Mouse (Mus musculus): ENCODE results near the gene Zwilch. TPM values are rescaled to one million over a fixed set of nuclear protein-coding genes. Genes with fewer than 3 reads are reported as not detected.

Gene Zwilch
- polyA plus RNA-seq, 1 experiment from 2014 or later: 24.0 TPM

- H3K9ac ChIP-seq (ENCODE audit: low read length): no peak overlapping the region
- no peaks in the 10 kb centered on the region for H3K27me3 ChIP-seq (ENCODE audit: control insufficient read depth, insufficient read depth, low read length)
- H3K4me2 ChIP-seq (ENCODE audit: low read depth): no peak overlapping the region
- no peak overlapping the region for H3K4me3 ChIP-seq (ENCODE audit: low read depth, low read length)
- 88% methylated on average over 16 of the region's 16 CpGs for WGBS
- ATAC-seq (ENCODE audit: insufficient read depth, low FRiP score, low TSS enrichment) (no peak), DNase-seq (ENCODE audit: low spot score) (no peak)
- no peaks in the 10 kb centered on the region for H3K9me3 ChIP-seq (ENCODE audit: control insufficient read depth, low read length)
- no peaks in the 10 kb centered on the region for H3K36me3 ChIP-seq (ENCODE audit: control insufficient read depth, insufficient read depth, low read length)
- no peaks in the 10 kb centered on the region for H3K4me1 ChIP-seq (ENCODE audit: control insufficient read depth, insufficient read depth, low read length)
- H3K27ac ChIP-seq (ENCODE audit: low read depth, low read length): no peak overlapping the region
Measured at GRCm38 (mm10) chr9:64110502-64110901, 62.4 kb downstream of the Zwilch start.

- H3K36me3 ChIP-seq (ENCODE audit: control insufficient read depth, insufficient read depth, low read length): no peaks in the 10 kb centered on the region
- 80% methylated on average over 6 of the region's 6 CpGs for WGBS
Measured at GRCm38 (mm10) chr9:64105301-64105700, 67.6 kb downstream of the Zwilch start.

DNA sequence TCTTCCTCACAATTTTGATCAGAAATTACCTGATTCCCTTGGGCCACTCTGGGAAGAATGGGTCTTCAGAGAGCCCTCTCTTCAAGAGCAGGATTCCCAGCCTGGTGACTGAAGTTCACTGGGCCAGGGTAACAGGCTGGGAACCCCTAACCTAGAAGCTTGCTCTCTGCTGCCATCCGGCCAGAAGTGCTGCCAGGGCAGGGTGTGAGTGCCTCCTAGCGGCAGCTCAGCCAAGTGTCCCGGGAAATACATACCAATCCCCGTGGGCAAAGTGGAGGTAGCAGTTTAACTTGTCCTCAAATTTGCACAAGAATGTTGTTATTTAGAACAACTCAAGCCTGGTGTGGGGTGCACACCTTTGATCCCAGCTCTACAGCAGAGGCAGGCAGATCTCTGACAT, 72.5 kb downstream of the Zwilch start:
- 3% methylated on average over 4 of the region's 4 CpGs for WGBS
- H3K9me3 ChIP-seq (ENCODE audit: control insufficient read depth, low read length): no peaks in the 10 kb centered on the region
- H3K4me1 ChIP-seq (ENCODE audit: control insufficient read depth, insufficient read depth, low read length): no peaks in the 10 kb centered on the region
- no peak overlapping the region for H3K4me3 ChIP-seq (ENCODE audit: low read depth, low read length)
- H3K9ac ChIP-seq (ENCODE audit: low read length): no peak overlapping the region
- H3K36me3 ChIP-seq (ENCODE audit: control insufficient read depth, insufficient read depth, low read length): no peaks in the 10 kb centered on the region
- peak; percentile 79 for DNase-seq (ENCODE audit: low spot score)
- no peak for ATAC-seq (ENCODE audit: insufficient read depth, low FRiP score, low TSS enrichment)
- H3K27me3 ChIP-seq (ENCODE audit: control insufficient read depth, insufficient read depth, low read length): no peaks in the 10 kb centered on the region
- no peak overlapping the region for H3K4me2 ChIP-seq (ENCODE audit: low read depth)
- no peak overlapping the region for H3K27ac ChIP-seq (ENCODE audit: low read depth, low read length)

More at GRCm38 (mm10) chr9:64105301-64105700, 67.6 kb downstream of the Zwilch start:
- Histone ChIP-seq H3K4me3 (ENCODE audit: low read depth, low read length) (no peak overlapping the region), H3K9ac (ENCODE audit: low read length) (no peak overlapping the region), H3K9me3 (ENCODE audit: control insufficient read depth, low read length) (no peaks in the 10 kb centered on the region), H3K4me2 (ENCODE audit: low read depth) (no peak overlapping the region), H3K4me1 (ENCODE audit: control insufficient read depth, insufficient read depth, low read length) (no peaks in the 10 kb centered on the region), H3K27me3 (ENCODE audit: control insufficient read depth, insufficient read depth, low read length) (no peaks in the 10 kb centered on the region), H3K27ac (ENCODE audit: low read depth, low read length) (no peak overlapping the region)
- DNase-seq (ENCODE audit: low spot score) (no peak), ATAC-seq (ENCODE audit: insufficient read depth, low FRiP score, low TSS enrichment) (no peak)

DNA sequence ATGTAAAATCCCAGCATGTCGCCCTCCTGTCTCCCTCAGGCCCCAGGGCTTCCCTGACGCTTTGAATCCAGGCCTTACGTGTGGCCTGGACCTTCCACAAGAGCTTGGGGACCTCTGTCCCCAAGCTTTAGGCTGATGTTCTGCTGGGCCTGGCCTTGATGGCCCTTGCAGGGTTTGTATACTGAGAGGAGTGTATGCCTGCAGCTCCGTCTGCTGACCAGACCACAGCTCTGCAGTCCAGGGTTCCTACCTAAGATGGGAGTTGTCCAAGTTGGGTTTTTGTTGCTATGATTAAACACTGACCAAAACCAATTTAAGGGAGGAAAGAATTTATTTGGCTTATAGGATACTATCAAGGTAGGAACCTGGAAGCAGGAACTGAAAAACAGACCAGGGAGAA, 74.6 kb downstream of the Zwilch start:
- 61% methylated on average over 4 of the region's 4 CpGs for WGBS

DNA sequence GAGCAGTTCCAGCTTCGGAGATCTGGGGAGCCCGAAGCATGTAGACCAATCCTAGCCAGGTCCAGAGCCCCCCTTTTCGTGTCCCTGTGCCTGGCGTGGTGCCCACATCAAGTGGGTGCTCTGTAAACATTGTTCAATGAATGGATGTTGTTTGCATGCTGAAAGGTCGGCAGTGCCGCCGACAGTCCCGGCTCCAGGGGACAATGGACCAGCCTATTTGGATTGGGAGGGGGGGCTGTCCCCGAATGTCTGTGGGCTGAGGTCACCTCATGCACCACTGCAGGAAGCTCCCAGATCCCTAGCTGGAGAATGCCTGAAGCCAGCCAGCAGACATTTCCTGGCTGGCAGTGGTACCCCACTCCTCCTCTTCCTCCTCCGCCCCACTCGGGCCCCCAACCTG, 78.8 kb downstream of the Zwilch start:
- Histone ChIP-seq H3K4me1 (ENCODE audit: control insufficient read depth, insufficient read depth, low read length) (peaks cover 7% of the 10 kb centered on the region; the same call in 1 of the 2 replicates), H3K9me3 (ENCODE audit: control insufficient read depth, low read length) (no peaks in the 10 kb centered on the region), H3K4me2 (ENCODE audit: low read depth) (no peak overlapping the region), H3K27ac (ENCODE audit: low read depth, low read length) (no peak overlapping the region), H3K9ac (ENCODE audit: low read length) (no peak overlapping the region), H3K36me3 (ENCODE audit: control insufficient read depth, insufficient read depth, low read length) (no peaks in the 10 kb centered on the region), H3K27me3 (ENCODE audit: control insufficient read depth, insufficient read depth, low read length) (no peaks in the 10 kb centered on the region), H3K4me3 (ENCODE audit: low read depth, low read length) (no peak overlapping the region)
- ATAC-seq (ENCODE audit: insufficient read depth, low FRiP score, low TSS enrichment) (no peak), DNase-seq (ENCODE audit: low spot score) (no peak)
- WGBS: 69% methylated on average over 11 of the region's 11 CpGs

More for the DNA sequence above, 74.6 kb downstream of the Zwilch start:
- H3K9me3 ChIP-seq (ENCODE audit: control insufficient read depth, low read length): no peaks in the 10 kb centered on the region
- H3K4me3 ChIP-seq (ENCODE audit: low read depth, low read length): no peak overlapping the region
- H3K27me3 ChIP-seq (ENCODE audit: control insufficient read depth, insufficient read depth, low read length): no peaks in the 10 kb centered on the region
- H3K36me3 ChIP-seq (ENCODE audit: control insufficient read depth, insufficient read depth, low read length): no peaks in the 10 kb centered on the region
- peaks cover 7% of the 10 kb centered on the region; the same call in 1 of the 2 replicates for H3K4me1 ChIP-seq (ENCODE audit: control insufficient read depth, insufficient read depth, low read length)
- ATAC-seq (ENCODE audit: insufficient read depth, low FRiP score, low TSS enrichment) (no peak), DNase-seq (ENCODE audit: low spot score) (no peak)
- H3K9ac ChIP-seq (ENCODE audit: low read length): no peak overlapping the region
- no peak overlapping the region for H3K27ac ChIP-seq (ENCODE audit: low read depth, low read length)
- H3K4me2 ChIP-seq (ENCODE audit: low read depth): no peak overlapping the region

DNA sequence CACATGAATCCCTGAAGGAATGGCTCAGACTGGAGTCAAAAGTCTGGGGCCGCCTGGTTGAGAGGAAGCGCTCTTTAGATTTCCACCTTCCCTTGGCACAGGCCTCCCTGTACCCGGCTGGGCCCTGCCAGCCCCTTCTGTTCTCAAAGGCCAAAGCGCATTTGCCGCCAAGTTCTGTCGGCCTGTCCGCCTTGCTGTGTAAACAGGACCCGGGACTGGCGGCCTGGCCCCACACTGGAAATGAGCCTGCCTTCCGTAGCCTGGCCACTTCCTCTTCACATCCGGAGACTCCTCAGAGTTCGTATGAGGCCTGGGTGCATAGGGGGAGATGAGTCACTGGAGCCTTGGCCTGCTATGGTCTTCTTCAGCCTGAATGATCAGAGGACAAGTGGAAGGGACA, 83.9 kb downstream of the Zwilch start:
- Histone ChIP-seq H3K36me3 (ENCODE audit: control insufficient read depth, insufficient read depth, low read length) (no peaks in the 10 kb centered on the region), H3K27me3 (ENCODE audit: control insufficient read depth, insufficient read depth, low read length) (peaks cover 4% of the 10 kb centered on the region; the same call in 1 of the 2 replicates), H3K27ac (ENCODE audit: low read depth, low read length) (no peak overlapping the region), H3K9ac (ENCODE audit: low read length) (no peak overlapping the region), H3K4me1 (ENCODE audit: control insufficient read depth, insufficient read depth, low read length) (peaks cover 12% of the 10 kb centered on the region; the same call in 1 of the 2 replicates), H3K4me3 (ENCODE audit: low read depth, low read length) (no peak overlapping the region), H3K9me3 (ENCODE audit: control insufficient read depth, low read length) (no peaks in the 10 kb centered on the region), H3K4me2 (ENCODE audit: low read depth) (no peak overlapping the region)
- WGBS: 68% methylated on average over 12 of the region's 12 CpGs
- ATAC-seq (ENCODE audit: insufficient read depth, low FRiP score, low TSS enrichment) (no peak), DNase-seq (ENCODE audit: low spot score) (no peak)

DNA sequence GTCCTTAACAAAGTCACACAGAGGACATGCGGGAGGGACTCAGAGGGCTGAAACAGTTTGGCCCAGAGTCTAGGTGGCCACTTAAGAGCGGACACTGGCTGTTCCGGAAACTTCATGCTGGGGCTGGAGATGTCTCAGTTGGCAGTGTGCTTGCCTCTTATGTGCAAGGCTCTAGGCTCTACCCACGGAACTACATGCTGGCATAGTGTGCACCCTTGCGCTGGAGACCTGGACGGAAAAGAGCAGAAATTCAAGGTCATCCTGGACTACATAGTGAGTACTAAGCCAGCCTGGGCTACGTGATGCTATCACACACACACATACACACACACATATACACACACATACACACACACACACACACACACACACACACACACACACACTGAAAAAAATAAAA, 84.6 kb downstream of the Zwilch start:
- DNase-seq (ENCODE audit: low spot score) (no peak), ATAC-seq (ENCODE audit: insufficient read depth, low FRiP score, low TSS enrichment) (no peak)
- no peak overlapping the region for H3K4me2 ChIP-seq (ENCODE audit: low read depth)
- no peaks in the 10 kb centered on the region for H3K9me3 ChIP-seq (ENCODE audit: control insufficient read depth, low read length)
- H3K4me3 ChIP-seq (ENCODE audit: low read depth, low read length): no peak overlapping the region
- H3K27me3 ChIP-seq (ENCODE audit: control insufficient read depth, insufficient read depth, low read length): peaks cover 10% of the 10 kb centered on the region; the same call in 1 of the 2 replicates
- WGBS: 89% methylated on average over 7 of the region's 7 CpGs
- H3K9ac ChIP-seq (ENCODE audit: low read length): no peak overlapping the region
- H3K27ac ChIP-seq (ENCODE audit: low read depth, low read length): no peak overlapping the region
- no peaks in the 10 kb centered on the region for H3K36me3 ChIP-seq (ENCODE audit: control insufficient read depth, insufficient read depth, low read length)
- H3K4me1 ChIP-seq (ENCODE audit: control insufficient read depth, insufficient read depth, low read length): peaks cover 11% of the 10 kb centered on the region; the same call in 1 of the 2 replicates

- H3K27me3 ChIP-seq (ENCODE audit: control insufficient read depth, insufficient read depth, low read length): peaks cover 12% of the 10 kb centered on the region; the same call in 1 of the 2 replicates
- H3K4me1 ChIP-seq (ENCODE audit: control insufficient read depth, insufficient read depth, low read length): peaks cover 11% of the 10 kb centered on the region; the same call in 1 of the 2 replicates
- 42% methylated on average over 5 of the region's 5 CpGs for WGBS
- ATAC-seq (ENCODE audit: insufficient read depth, low FRiP score, low TSS enrichment) (no peak; the same call in 1 of the 2 replicates), DNase-seq (ENCODE audit: low spot score) (peak; percentile 78)
- H3K27ac ChIP-seq (ENCODE audit: low read depth, low read length): no peak overlapping the region
- H3K9ac ChIP-seq (ENCODE audit: low read length): no peak overlapping the region
- H3K4me3 ChIP-seq (ENCODE audit: low read depth, low read length): no peak overlapping the region
- H3K36me3 ChIP-seq (ENCODE audit: control insufficient read depth, insufficient read depth, low read length): no peaks in the 10 kb centered on the region
- no peak overlapping the region for H3K4me2 ChIP-seq (ENCODE audit: low read depth)
- H3K9me3 ChIP-seq (ENCODE audit: control insufficient read depth, low read length): no peaks in the 10 kb centered on the region
Measured at GRCm38 (mm10) chr9:64087461-64088235, 85.3 kb downstream of the Zwilch start.
